Mouse (Mus musculus): ENCODE data around the gene Ncl.

DNA sequence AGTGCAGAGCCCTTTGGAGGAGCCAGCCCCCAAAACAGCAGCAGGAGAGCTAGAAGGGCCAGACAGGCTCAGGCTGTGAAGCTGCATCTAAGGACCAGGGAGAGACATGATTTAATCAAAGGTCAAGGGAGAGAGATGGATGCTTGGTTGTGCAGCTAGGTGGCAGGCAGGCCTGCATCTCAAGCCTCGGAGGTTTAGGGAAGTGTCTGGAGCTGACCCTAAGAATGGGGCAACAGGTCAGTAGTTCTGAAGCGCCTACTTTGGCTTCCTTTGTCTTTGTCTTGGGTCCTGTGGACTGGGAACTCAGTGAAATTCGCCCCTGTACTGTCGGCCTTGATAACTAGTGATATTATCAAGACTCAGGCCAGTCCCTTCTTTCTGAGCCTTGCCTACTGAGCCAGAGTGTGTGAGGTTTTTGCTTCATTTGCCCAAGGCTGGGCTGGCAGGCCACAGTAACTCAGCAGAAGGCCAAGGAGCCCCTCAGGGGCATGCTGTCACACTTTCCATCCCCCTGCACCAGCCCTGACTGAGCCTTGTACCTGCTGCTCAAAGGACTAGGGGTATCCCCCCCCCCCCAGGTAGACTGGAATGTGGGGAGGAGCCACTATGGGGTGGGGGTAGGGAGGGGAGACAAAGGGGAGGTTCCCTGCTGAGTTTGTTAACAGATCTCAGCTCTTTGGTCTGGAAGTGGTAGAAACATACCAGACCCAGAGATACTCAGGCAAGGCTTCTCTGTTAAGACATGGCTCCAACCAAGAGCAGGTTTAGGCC, 51.1 kb downstream of the Ncl start:
- TF ChIP-seq CTCF (IDR thresholded peaks at IDR 0.05; ENCODE audit: low read depth, low read length) (no peak), POLR2A (IDR thresholded peaks at IDR 0.05; ENCODE audit: extremely low read depth, insufficient read depth, low read length) (no peak)
